Mouse (Mus musculus) adrenal gland, postnatal 36 days (tissue): ENCODE measurements at regions not wholly inside any gene's neighbourhood (a gene's known extent, or its start where the extent isn't known, plus 50 kb on each side); places are given as distances from the start of the nearest gene placed in this dataset.

Source experiments
- DNase-seq, 2 experiments: peaks; one replicate each; pipeline ENCODE4 v3.0.0; 2021; ENCODE audit warnings: mixed read lengths in 1 of 2

- no peak for DNase-seq
Observed at GRCm38 (mm10) chr5:120025212-120025611, 91.1 kb upstream of the Rbm19 start.

GRCm38 (mm10) chr5:120030904-120031303 lies 85.4 kb upstream of the Rbm19 start:
- DNase-seq, result no peak

- no peak for DNase-seq
Observed at GRCm38 (mm10) chr5:120031614-120032013, 84.7 kb upstream of the Rbm19 start.

- DNase-seq, result no peak
Observed at GRCm38 (mm10) chr5:120034499-120035077, 81.7 kb upstream of the Rbm19 start.

- no peak for DNase-seq
Observed at GRCm38 (mm10) chr5:120035251-120035650, 81.0 kb upstream of the Rbm19 start.

GRCm38 (mm10) chr5:120037806-120038205 lies 78.5 kb upstream of the Rbm19 start:
- no peak for DNase-seq

GRCm38 (mm10) chr5:120043786-120044185 lies 72.5 kb upstream of the Rbm19 start:
- DNase-seq, result no peak

GRCm38 (mm10) chr5:120049063-120049781 lies 67.0 kb upstream of the Rbm19 start:
- DNase-seq, result no peak

GRCm38 (mm10) chr5:120050728-120051436 lies 65.4 kb upstream of the Rbm19 start:
- no peak for DNase-seq

- no peak for DNase-seq
Observed at GRCm38 (mm10) chr5:120054498-120055167, 61.6 kb upstream of the Rbm19 start.
